Mouse (Mus musculus): ENCODE measurements around the gene Babam2.

DNA sequence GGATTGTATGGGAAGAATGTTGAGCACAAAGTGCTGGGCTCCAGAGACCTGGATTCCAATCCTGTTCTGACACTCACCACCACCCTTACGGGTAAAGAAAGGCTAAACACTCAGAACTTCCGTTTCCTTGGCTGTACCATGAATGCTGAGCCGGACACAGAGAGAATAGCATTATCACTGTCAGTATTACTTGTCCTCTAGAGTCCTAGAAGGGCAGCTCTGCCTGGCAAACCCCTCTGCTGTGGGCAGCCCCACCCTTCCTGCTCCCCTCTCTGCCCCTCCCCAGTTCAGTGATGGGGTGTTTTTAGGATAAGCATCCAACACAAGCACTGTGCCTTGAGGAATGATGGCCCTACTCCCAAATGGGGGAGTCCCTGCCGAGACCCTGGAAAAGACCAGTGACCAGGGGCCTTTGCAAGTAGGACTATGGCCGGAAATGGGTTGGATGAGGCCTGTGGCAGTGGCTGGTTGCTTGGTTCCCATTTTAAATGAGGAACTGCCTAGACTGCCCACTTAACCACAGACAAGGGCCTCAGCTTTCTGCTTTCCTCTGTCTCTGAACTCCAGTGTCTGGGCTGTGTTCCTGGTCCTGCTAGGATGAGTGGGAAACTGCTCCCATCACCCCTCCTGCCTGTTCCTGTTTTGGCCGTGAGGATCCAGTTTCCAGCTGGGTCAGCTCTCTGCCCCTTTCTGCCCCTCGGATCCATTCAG lies 414.9 kb downstream of the Babam2 start:
- TF ChIP-seq CTCF (conservative IDR thresholded peaks at IDR 0.05; ENCODE audit: insufficient read depth, insufficient read length, low read depth, low read length) (no peak), POLR2A (IDR thresholded peaks at IDR 0.05; ENCODE audit: low read depth, low read length) (no peak)

Measured in kidney, adult 2 months (tissue).